Mouse (Mus musculus) midbrain, embryonic 10.5 days (tissue): ENCODE measurements around the gene Sema6d. TPM values are rescaled to one million over a fixed set of nuclear protein-coding genes. Genes with fewer than 3 reads are reported as not detected.

Source experiments
- DNase-seq: peaks from one replicate; pipeline ENCODE4 v3.0.0-alpha.2; 2017; ENCODE audit warnings: low spot score
- H3K27ac ChIP-seq: fragments of 300-500 bp; sonication (generic); replicated peaks from 2 replicates; pipeline ENCODE4 v1.5.1; 2016; ENCODE audit warnings: mild to moderate bottlenecking
- H3K27me3 ChIP-seq: fragments of 300-500 bp; sonication (generic); 2 replicates; pipeline ENCODE4 v1.6.1; 2016; ENCODE audit warnings: low read depth, mild to moderate bottlenecking; ENCODE audit not compliant: poor library complexity, severe bottlenecking
- H3K36me3 ChIP-seq: fragments of 300-500 bp; sonication (generic); 2 replicates; pipeline ENCODE4 v1.6.1; 2016; ENCODE audit warnings: mild to moderate bottlenecking, moderate library complexity
- H3K4me1 ChIP-seq: fragments of 300-500 bp; sonication (generic); 2 replicates; pipeline ENCODE4 v1.6.1; 2016
- H3K4me3 ChIP-seq: fragments of 300-500 bp; sonication (generic); 2 replicates; pipeline ENCODE4 v1.5.1; 2016; ENCODE audit warnings: mild to moderate bottlenecking, moderate library complexity
- H3K9me3 ChIP-seq: fragments of 300-500 bp; sonication (generic); replicated peaks from 2 replicates; pipeline ENCODE4 v1.6.1; 2016; ENCODE audit warnings: mild to moderate bottlenecking
- WGBS: fragments of 180-500 bp; shearing (Covaris S2); methylation state at CpG from one replicate; pipeline ENCODE4 v1.1.7; 2016; 5-methylcytosine and 5-hydroxymethylcytosine counted together
- polyA plus RNA-seq: library from polyadenylated mRNA; unstranded; fragments of >200 nt; fragmentation: Nextera tagmentation; extraction: Ambion mirVana; gene quantifications from 2 replicates; pipeline ENCODE4 v1.2.1, GENCODE M21; 2016

Sema6d gene
- polyA plus RNA-seq, 1 experiment from 2014 or later: 7.7 TPM

DNA sequence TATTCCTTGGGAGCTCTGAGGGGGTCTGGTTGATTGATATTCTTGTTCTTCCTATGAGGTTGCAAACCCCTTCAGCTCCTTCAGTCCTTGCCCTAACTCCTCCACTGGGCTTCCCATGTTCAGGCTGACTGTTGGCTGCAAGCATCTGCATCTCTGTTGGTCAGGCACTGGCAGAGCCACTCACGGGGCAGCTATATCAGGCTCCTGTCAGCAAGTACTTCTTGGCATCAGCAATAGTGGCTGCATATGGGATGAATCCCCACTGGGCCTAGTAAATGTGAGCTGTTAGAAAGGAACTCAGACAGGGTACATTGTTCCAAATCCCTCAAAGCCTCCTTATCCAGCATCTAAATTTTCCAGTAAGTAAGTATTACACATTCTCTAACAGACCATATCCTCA, 30.6 kb downstream of the Sema6d start:
- Histone ChIP-seq H3K9me3 (no peaks in the 10 kb centered on the region), H3K4me3 (no peak overlapping the region), H3K27ac (no peak overlapping the region), H3K4me1 (peaks cover 7% of the 10 kb centered on the region; the same call in 1 of the 2 replicates), H3K27me3 (no peaks in the 10 kb centered on the region), H3K36me3 (no peaks in the 10 kb centered on the region)
- DNase-seq: no peak
- 84% methylated on average over 1 of the region's 1 CpGs for WGBS

DNA sequence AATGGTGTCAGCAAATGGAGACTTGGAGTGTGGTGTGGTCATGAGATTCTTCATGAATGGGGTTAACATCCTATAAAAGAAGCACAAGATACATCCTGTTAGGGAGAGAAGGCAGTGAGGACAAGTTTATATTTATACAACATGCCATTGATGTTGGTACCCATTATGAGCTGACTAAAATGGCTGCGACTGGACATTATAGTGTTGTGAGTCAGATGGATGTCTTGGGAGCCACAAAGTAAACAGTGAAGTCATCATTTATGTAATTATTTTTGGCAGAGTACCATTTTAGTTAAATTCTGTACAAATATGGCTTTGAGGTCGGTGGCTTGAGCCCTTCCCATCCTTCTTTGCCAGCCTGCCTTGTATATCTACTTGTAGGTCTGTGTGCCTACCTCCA, 31.8 kb downstream of the Sema6d start:
- H3K4me3 ChIP-seq: no peak overlapping the region
- 86% methylated on average over 2 of the region's 2 CpGs for WGBS
- H3K4me1 ChIP-seq: peaks cover 7% of the 10 kb centered on the region; the same call in 1 of the 2 replicates
- H3K27me3 ChIP-seq: no peaks in the 10 kb centered on the region
- no peak overlapping the region for H3K27ac ChIP-seq
- no peaks in the 10 kb centered on the region for H3K36me3 ChIP-seq
- H3K9me3 ChIP-seq: no peaks in the 10 kb centered on the region
- no peak for DNase-seq

- Histone ChIP-seq H3K4me3 (no peak overlapping the region), H3K4me1 (no peaks in the 10 kb centered on the region), H3K9me3 (no peaks in the 10 kb centered on the region), H3K27me3 (no peaks in the 10 kb centered on the region), H3K36me3 (no peaks in the 10 kb centered on the region), H3K27ac (no peak overlapping the region)
- DNase-seq: no peak
- 92% methylated on average over 7 of the region's 7 CpGs for WGBS
Observed at GRCm38 (mm10) chr2:124125504-124125903, 35.7 kb downstream of the Sema6d start.

GRCm38 (mm10) chr2:124126853-124127252, 37.1 kb downstream of the Sema6d start:
- no peak for DNase-seq
- Histone ChIP-seq H3K4me1 (no peaks in the 10 kb centered on the region), H3K36me3 (no peaks in the 10 kb centered on the region), H3K9me3 (no peaks in the 10 kb centered on the region), H3K27me3 (no peaks in the 10 kb centered on the region), H3K4me3 (no peak overlapping the region), H3K27ac (no peak overlapping the region)
- WGBS: 78% methylated on average over 3 of the region's 3 CpGs

- H3K9me3 ChIP-seq: no peaks in the 10 kb centered on the region
- no peaks in the 10 kb centered on the region for H3K27me3 ChIP-seq
- H3K4me1 ChIP-seq: no peaks in the 10 kb centered on the region
- no peaks in the 10 kb centered on the region for H3K36me3 ChIP-seq
- no peak overlapping the region for H3K4me3 ChIP-seq
- 94% methylated on average over 2 of the region's 2 CpGs for WGBS
- no peak for DNase-seq
- no peak overlapping the region for H3K27ac ChIP-seq
Observed at GRCm38 (mm10) chr2:124130876-124131275, 41.1 kb downstream of the Sema6d start.

GRCm38 (mm10) chr2:124141510-124142044, 51.8 kb downstream of the Sema6d start:
- no peak for DNase-seq
- Histone ChIP-seq H3K36me3 (no peaks in the 10 kb centered on the region), H3K4me3 (no peak overlapping the region), H3K27me3 (no peaks in the 10 kb centered on the region), H3K27ac (no peak overlapping the region), H3K4me1 (peaks cover 6% of the 10 kb centered on the region), H3K9me3 (no peaks in the 10 kb centered on the region)
- 70% methylated on average over 3 of the region's 3 CpGs for WGBS

DNA sequence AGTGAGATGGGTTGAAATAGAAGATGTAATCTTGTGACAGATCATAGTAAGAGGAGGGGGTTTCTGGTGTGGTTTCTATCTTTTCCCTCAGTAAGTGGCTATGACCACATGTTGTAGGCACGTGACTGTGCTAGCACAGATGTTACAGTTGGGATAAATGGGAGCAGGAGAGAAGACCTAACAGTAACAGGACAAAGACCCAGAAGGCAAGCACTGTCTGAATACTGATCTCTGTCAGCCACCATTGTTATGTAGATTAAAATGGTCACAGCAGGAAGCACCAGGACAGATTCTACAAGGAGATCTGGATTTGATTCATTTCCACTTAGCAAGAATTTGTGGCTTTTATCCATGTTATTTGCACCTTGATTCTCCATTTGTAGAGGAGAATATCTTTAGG, 55.8 kb downstream of the Sema6d start:
- Histone ChIP-seq H3K4me1 (peaks cover 6% of the 10 kb centered on the region), H3K36me3 (no peaks in the 10 kb centered on the region), H3K27me3 (no peaks in the 10 kb centered on the region), H3K4me3 (no peak overlapping the region), H3K9me3 (no peaks in the 10 kb centered on the region), H3K27ac (no peak overlapping the region)
- WGBS: 17% methylated on average over 1 of the region's 1 CpGs
- no peak for DNase-seq

GRCm38 (mm10) chr2:124158158-124158557, 68.4 kb downstream of the Sema6d start:
- no peaks in the 10 kb centered on the region for H3K9me3 ChIP-seq
- peaks cover 7% of the 10 kb centered on the region for H3K4me1 ChIP-seq
- 69% methylated on average over 1 of the region's 1 CpGs for WGBS
- no peak overlapping the region for H3K4me3 ChIP-seq
- no peak overlapping the region for H3K27ac ChIP-seq
- no peaks in the 10 kb centered on the region for H3K27me3 ChIP-seq
- no peaks in the 10 kb centered on the region for H3K36me3 ChIP-seq
- DNase-seq: no peak

DNA sequence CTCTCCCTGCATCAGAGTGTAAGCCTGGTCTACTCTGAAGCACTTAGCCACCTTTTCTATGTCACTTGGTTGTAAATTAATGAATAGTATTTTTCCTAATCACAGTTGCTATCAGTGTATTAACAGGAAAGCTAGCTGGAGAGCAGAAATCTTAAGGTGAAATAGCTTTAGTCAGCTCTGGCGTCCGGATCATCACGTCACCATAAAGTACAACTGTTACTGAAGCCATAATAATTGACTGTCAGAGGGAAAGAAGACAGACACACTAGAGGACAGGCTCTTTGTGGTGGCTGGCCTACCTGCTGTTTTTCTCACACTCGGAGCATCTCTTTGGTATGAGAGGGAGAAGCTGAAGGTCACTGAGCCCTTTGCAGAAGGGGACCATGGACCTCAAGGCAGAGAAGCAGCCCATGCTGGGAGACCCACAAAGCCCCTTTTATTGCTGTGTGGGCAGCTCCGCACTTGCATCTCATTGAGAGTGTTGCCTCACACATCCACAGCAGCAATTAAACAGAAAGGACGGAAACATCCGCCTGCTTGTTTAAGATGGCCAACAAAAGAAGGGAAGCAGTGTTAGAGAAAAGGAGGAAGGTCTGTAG, 72.3 kb downstream of the Sema6d start:
- H3K36me3 ChIP-seq: no peaks in the 10 kb centered on the region
- no peaks in the 10 kb centered on the region for H3K27me3 ChIP-seq
- DNase-seq: no peak
- no peak overlapping the region for H3K27ac ChIP-seq
- no peaks in the 10 kb centered on the region for H3K9me3 ChIP-seq
- H3K4me3 ChIP-seq: no peak overlapping the region
- peaks cover 7% of the 10 kb centered on the region for H3K4me1 ChIP-seq
- 63% methylated on average over 7 of the region's 7 CpGs for WGBS

DNA sequence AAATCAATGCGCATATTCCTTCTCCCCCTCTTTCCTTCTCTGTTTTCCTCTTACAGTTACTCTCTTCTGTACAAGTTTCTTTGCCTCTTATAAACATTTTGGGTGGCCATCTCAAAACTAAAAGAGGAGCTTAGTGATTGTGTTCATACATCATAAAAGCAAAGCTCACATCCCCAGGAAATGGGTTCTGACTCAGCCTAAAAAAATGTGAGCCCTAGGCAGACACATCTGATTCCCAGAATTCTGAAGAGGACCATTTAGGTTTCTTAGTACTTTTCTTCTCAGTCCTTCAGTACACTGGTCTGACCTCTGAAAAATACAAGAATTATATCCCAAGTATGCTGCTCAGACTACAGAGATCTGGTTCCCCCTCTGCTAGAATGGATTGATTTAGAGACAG, 78.6 kb downstream of the Sema6d start:
- WGBS: 88% methylated on average over 1 of the region's 1 CpGs
- Histone ChIP-seq H3K27me3 (no peaks in the 10 kb centered on the region), H3K4me3 (no peak overlapping the region), H3K9me3 (no peaks in the 10 kb centered on the region), H3K27ac (no peak overlapping the region), H3K36me3 (no peaks in the 10 kb centered on the region), H3K4me1 (peaks cover 15% of the 10 kb centered on the region)
- DNase-seq: no peak

DNA sequence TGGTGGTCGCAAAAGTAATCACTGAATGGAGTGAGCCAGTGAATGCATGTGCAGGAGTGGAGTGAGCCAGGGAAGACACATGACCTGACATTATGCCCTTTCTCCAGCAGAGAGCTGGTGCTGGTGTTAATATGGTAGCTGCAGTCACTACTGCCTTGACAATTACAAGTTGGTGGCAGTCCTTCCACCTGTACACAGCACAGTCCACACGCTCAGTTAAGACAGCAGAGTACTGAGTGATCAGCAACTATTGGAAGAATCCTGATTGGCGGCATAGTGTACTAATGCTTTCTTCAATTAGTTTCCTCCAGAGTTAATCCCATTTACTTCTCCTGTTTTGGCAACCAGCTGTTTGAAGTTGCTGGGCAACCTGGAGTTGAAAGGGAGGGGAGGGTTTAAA, 81.9 kb downstream of the Sema6d start:
- H3K4me3 ChIP-seq: no peak overlapping the region
- H3K4me1 ChIP-seq: peaks cover 18% of the 10 kb centered on the region
- no peak overlapping the region for H3K27ac ChIP-seq
- H3K36me3 ChIP-seq: no peaks in the 10 kb centered on the region
- H3K9me3 ChIP-seq: no peaks in the 10 kb centered on the region
- WGBS: 26% methylated on average over 3 of the region's 3 CpGs
- DNase-seq: peak; percentile 17
- no peaks in the 10 kb centered on the region for H3K27me3 ChIP-seq

GRCm38 (mm10) chr2:124176265-124176664, 86.5 kb downstream of the Sema6d start:
- H3K27me3 ChIP-seq: no peaks in the 10 kb centered on the region
- no peak overlapping the region for H3K4me3 ChIP-seq
- H3K27ac ChIP-seq: no peak overlapping the region
- WGBS: 61% methylated on average over 1 of the region's 1 CpGs
- H3K9me3 ChIP-seq: no peaks in the 10 kb centered on the region
- peaks cover 20% of the 10 kb centered on the region for H3K4me1 ChIP-seq
- no peak for DNase-seq
- H3K36me3 ChIP-seq: no peaks in the 10 kb centered on the region

GRCm38 (mm10) chr2:124176711-124177169, 87.0 kb downstream of the Sema6d start:
- Histone ChIP-seq H3K9me3 (no peaks in the 10 kb centered on the region), H3K36me3 (no peaks in the 10 kb centered on the region), H3K4me3 (no peak overlapping the region), H3K4me1 (peaks cover 15% of the 10 kb centered on the region), H3K27me3 (no peaks in the 10 kb centered on the region), H3K27ac (no peak overlapping the region)
- 78% methylated on average over 4 of the region's 4 CpGs for WGBS
- no peak for DNase-seq
